Mouse (Mus musculus): ENCODE measurements around the gene Rora. TPM values are rescaled to one million over a fixed set of nuclear protein-coding genes. Genes with fewer than 3 reads are reported as not detected.

The Rora gene
- polyA plus RNA-seq, 1 experiment: 0.06 TPM

- no peak for TF ChIP-seq CEBPB (IDR thresholded peaks at IDR 0.05; ENCODE audit: low read depth)
- TF ChIP-seq MYOG (IDR thresholded peaks at IDR 0.05; ENCODE audit: control insufficient read depth, extremely low read depth, insufficient read length): no peak
- Histone ChIP-seq H3K79me3 (ENCODE audit: low read depth) (no peaks in the 10 kb centered on the region), H3K27me3 (ENCODE audit: control insufficient read depth, insufficient read depth, insufficient read length) (no peaks in the 10 kb centered on the region), H3K4me3 (ENCODE audit: insufficient read depth, poor library complexity, severe bottlenecking) (no peak overlapping the region), H3K36me3 (ENCODE audit: control insufficient read depth, insufficient read depth) (no peaks in the 10 kb centered on the region), H3ac (ENCODE audit: control insufficient read depth, insufficient read length, low read depth) (no peak overlapping the region), H3K79me2 (ENCODE audit: control insufficient read depth, insufficient read depth) (no peaks in the 10 kb centered on the region)
These were observed 350.9 kb downstream of the Rora start for GRCm38 (mm10) chr9:69004514-69004913.

- Histone ChIP-seq H3K79me3 (ENCODE audit: low read depth) (no peaks in the 10 kb centered on the region), H3K36me3 (ENCODE audit: control insufficient read depth, insufficient read depth) (no peaks in the 10 kb centered on the region), H3K4me3 (ENCODE audit: insufficient read depth, poor library complexity, severe bottlenecking) (no peak overlapping the region), H3K27me3 (ENCODE audit: control insufficient read depth, insufficient read depth, insufficient read length) (no peaks in the 10 kb centered on the region), H3ac (ENCODE audit: control insufficient read depth, insufficient read length, low read depth) (no peak overlapping the region), H3K79me2 (ENCODE audit: control insufficient read depth, insufficient read depth) (no peaks in the 10 kb centered on the region)
- TF ChIP-seq CEBPB (IDR thresholded peaks at IDR 0.05; ENCODE audit: low read depth) (no peak), USF1 (IDR thresholded peaks at IDR 0.05; ENCODE audit: low read depth) (no peak), MYOD1 (IDR thresholded peaks at IDR 0.05; ENCODE audit: control insufficient read depth, insufficient read length, low read depth) (no peak), FOSL1 (IDR thresholded peaks at IDR 0.05; ENCODE audit: insufficient read depth, low read length, poor library complexity, severe bottlenecking) (no peak), CTCF (IDR thresholded peaks at IDR 0.05; ENCODE audit: control insufficient read depth, insufficient read depth, insufficient read length) (no peak), MYOG (IDR thresholded peaks at IDR 0.05; ENCODE audit: control insufficient read depth, extremely low read depth, insufficient read length) (no peak), MAX (IDR thresholded peaks at IDR 0.05) (no peak)
These were observed 353.1 kb downstream of the Rora start for GRCm38 (mm10) chr9:69006666-69007065.

GRCm38 (mm10) chr9:69008706-69009105 is 355.1 kb downstream of the Rora start:
- TF ChIP-seq FOSL1 (IDR thresholded peaks at IDR 0.05; ENCODE audit: insufficient read depth, low read length, poor library complexity, severe bottlenecking) (no peak), CEBPB (IDR thresholded peaks at IDR 0.05; ENCODE audit: low read depth) (no peak), USF1 (IDR thresholded peaks at IDR 0.05; ENCODE audit: low read depth) (no peak), MYOG (IDR thresholded peaks at IDR 0.05; ENCODE audit: control insufficient read depth, extremely low read depth, insufficient read length) (no peak), MYOD1 (IDR thresholded peaks at IDR 0.05; ENCODE audit: control insufficient read depth, insufficient read length, low read depth) (no peak), MAX (IDR thresholded peaks at IDR 0.05) (no peak), CTCF (IDR thresholded peaks at IDR 0.05; ENCODE audit: control insufficient read depth, insufficient read depth, insufficient read length) (no peak)
- Histone ChIP-seq H3K4me3 (ENCODE audit: insufficient read depth, poor library complexity, severe bottlenecking) (no peak overlapping the region), H3K79me3 (ENCODE audit: low read depth) (no peaks in the 10 kb centered on the region), H3K27me3 (ENCODE audit: control insufficient read depth, insufficient read depth, insufficient read length) (no peaks in the 10 kb centered on the region), H3K79me2 (ENCODE audit: control insufficient read depth, insufficient read depth) (no peaks in the 10 kb centered on the region), H3K36me3 (ENCODE audit: control insufficient read depth, insufficient read depth) (no peaks in the 10 kb centered on the region), H3ac (ENCODE audit: control insufficient read depth, insufficient read length, low read depth) (no peak overlapping the region)

- Histone ChIP-seq H3K4me3 (ENCODE audit: insufficient read depth, poor library complexity, severe bottlenecking) (no peak overlapping the region), H3K27me3 (ENCODE audit: control insufficient read depth, insufficient read depth, insufficient read length) (no peaks in the 10 kb centered on the region), H3K36me3 (ENCODE audit: control insufficient read depth, insufficient read depth) (no peaks in the 10 kb centered on the region), H3ac (ENCODE audit: control insufficient read depth, insufficient read length, low read depth) (no peak overlapping the region), H3K79me2 (ENCODE audit: control insufficient read depth, insufficient read depth) (no peaks in the 10 kb centered on the region), H3K79me3 (ENCODE audit: low read depth) (no peaks in the 10 kb centered on the region)
- TF ChIP-seq USF1 (IDR thresholded peaks at IDR 0.05; ENCODE audit: low read depth) (no peak), MAX (IDR thresholded peaks at IDR 0.05) (no peak), MYOD1 (IDR thresholded peaks at IDR 0.05; ENCODE audit: control insufficient read depth, insufficient read length, low read depth) (no peak), CEBPB (IDR thresholded peaks at IDR 0.05; ENCODE audit: low read depth) (no peak), MYOG (IDR thresholded peaks at IDR 0.05; ENCODE audit: control insufficient read depth, extremely low read depth, insufficient read length) (no peak), FOSL1 (IDR thresholded peaks at IDR 0.05; ENCODE audit: insufficient read depth, low read length, poor library complexity, severe bottlenecking) (no peak)
These were observed 357.3 kb downstream of the Rora start for GRCm38 (mm10) chr9:69010886-69011285.

DNA sequence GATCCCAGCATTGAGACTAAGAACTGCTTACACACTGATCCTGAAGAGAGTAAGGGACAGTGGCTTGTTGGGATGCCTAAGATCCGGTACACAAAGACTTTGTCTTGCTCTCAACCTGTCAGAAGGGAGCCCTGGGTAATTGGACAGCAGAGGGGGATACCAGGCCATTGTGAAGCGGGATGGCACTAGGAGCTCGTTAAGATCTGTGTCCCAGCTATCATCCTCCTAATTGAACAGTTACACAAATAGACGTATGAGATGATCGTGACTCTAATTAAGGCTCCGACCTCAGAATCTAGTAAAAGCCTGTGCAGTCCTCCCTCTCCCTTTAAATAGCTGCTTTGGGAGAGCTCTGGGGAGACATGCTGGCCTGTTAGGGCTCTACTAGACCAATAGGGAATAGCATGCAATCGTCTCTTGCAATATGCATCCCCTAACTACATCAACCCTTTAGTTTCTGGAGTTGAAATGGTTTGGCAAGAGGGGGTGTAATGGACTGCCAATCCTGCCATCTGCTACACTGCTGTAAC is 359.7 kb downstream of the Rora start:
- Histone ChIP-seq H3K79me3 (ENCODE audit: low read depth) (no peaks in the 10 kb centered on the region), H3ac (ENCODE audit: control insufficient read depth, insufficient read length, low read depth) (no peak overlapping the region), H3K79me2 (ENCODE audit: control insufficient read depth, insufficient read depth) (no peaks in the 10 kb centered on the region), H3K27me3 (ENCODE audit: control insufficient read depth, insufficient read depth, insufficient read length) (no peaks in the 10 kb centered on the region), H3K36me3 (ENCODE audit: control insufficient read depth, insufficient read depth) (no peaks in the 10 kb centered on the region), H3K4me3 (ENCODE audit: insufficient read depth, poor library complexity, severe bottlenecking) (no peak overlapping the region)
- no peak for TF ChIP-seq MAX (IDR thresholded peaks at IDR 0.05)
- TF ChIP-seq CEBPB (IDR thresholded peaks at IDR 0.05; ENCODE audit: low read depth): no peak
- no peak for TF ChIP-seq MYOD1 (IDR thresholded peaks at IDR 0.05; ENCODE audit: control insufficient read depth, insufficient read length, low read depth)
- TF ChIP-seq MYOG (IDR thresholded peaks at IDR 0.05; ENCODE audit: control insufficient read depth, extremely low read depth, insufficient read length): no peak
- no peak for TF ChIP-seq FOSL1 (IDR thresholded peaks at IDR 0.05; ENCODE audit: insufficient read depth, low read length, poor library complexity, severe bottlenecking)
- TF ChIP-seq USF1 (IDR thresholded peaks at IDR 0.05; ENCODE audit: low read depth): no peak

- no peak overlapping the region for H3ac ChIP-seq (ENCODE audit: control insufficient read depth, insufficient read length, low read depth)
- no peaks in the 10 kb centered on the region for H3K79me3 ChIP-seq (ENCODE audit: low read depth)
- no peaks in the 10 kb centered on the region for H3K79me2 ChIP-seq (ENCODE audit: control insufficient read depth, insufficient read depth)
- no peak overlapping the region for H3K4me3 ChIP-seq (ENCODE audit: insufficient read depth, poor library complexity, severe bottlenecking)
- TF ChIP-seq MYOG (IDR thresholded peaks at IDR 0.05; ENCODE audit: control insufficient read depth, extremely low read depth, insufficient read length) (no peak), MAX (IDR thresholded peaks at IDR 0.05) (no peak)
- H3K36me3 ChIP-seq (ENCODE audit: control insufficient read depth, insufficient read depth): no peaks in the 10 kb centered on the region
- H3K27me3 ChIP-seq (ENCODE audit: control insufficient read depth, insufficient read depth, insufficient read length): no peaks in the 10 kb centered on the region
These were observed 360.6 kb downstream of the Rora start for GRCm38 (mm10) chr9:69014203-69014602.
